Mouse (Mus musculus): Measurements from ENCODE around the gene Upf2.

GRCm38 (mm10) chr2:5941861-5942415, 9.3 kb upstream of the Upf2 start:
- TF ChIP-seq CTCF (IDR thresholded peaks at IDR 0.05; ENCODE audit: control insufficient read depth, insufficient read depth, insufficient replicate concordance, low read depth, low read length) (no peak), POLR2A (IDR thresholded peaks at IDR 0.05; ENCODE audit: control insufficient read depth, low read depth, low read length) (no peak)
